Mouse (Mus musculus) layer of hippocampus, adult 2 months (tissue): ENCODE measurements around the gene Smagp. TPM values are rescaled to one million over a fixed set of nuclear protein-coding genes. Genes with fewer than 3 reads are reported as not detected.

Experiments
- DNase-seq, 2 experiments: peaks; one replicate each; pipeline ENCODE4 v3.0.0; 2022; ENCODE audit warnings: low spot score in 2 of 2
- H3K27ac ChIP-seq: fragments of 200-600 bp; 2 replicates; pipeline ENCODE4 v1.8.1; 2022
- H3K4me3 ChIP-seq: fragments of 200-600 bp; 2 replicates; pipeline ENCODE4 v1.8.1; 2022; ENCODE audit warnings: mild to moderate bottlenecking
- CTCF ChIP-seq: fragments of 200-600 bp; conservative IDR thresholded peaks from 2 replicates; pipeline ENCODE4 v1.8.1; 2022; ENCODE audit warnings: antibody characterized with exemption, mild to moderate bottlenecking, moderate library complexity
- total RNA-seq, 2 experiments: library from RNA; stranded (reverse); gene quantifications; 2 replicates each; pipeline ENCODE4 v1.2.3; 2021

Gene Smagp
- total RNA-seq, 2 experiments from 2014 or later: 1.1 to 1.7 TPM

GRCm38 (mm10) chr15:100673585-100674391 is 37.0 kb upstream of the Smagp start:
- no peak overlapping the region; the same call in 1 of the 2 replicates for H3K27ac ChIP-seq
- H3K4me3 ChIP-seq: no peak overlapping the region
- no peak for TF ChIP-seq CTCF
- DNase-seq: no peak

- TF ChIP-seq CTCF: no peak
- H3K4me3 ChIP-seq: no peak overlapping the region
- H3K27ac ChIP-seq: no peak overlapping the region
- no peak for DNase-seq
Observed at GRCm38 (mm10) chr15:100670833-100671232, 34.1 kb upstream of the Smagp start.

- no peak for DNase-seq
Observed at GRCm38 (mm10) chr15:100670004-100670403, 33.3 kb upstream of the Smagp start.

GRCm38 (mm10) chr15:100669337-100669736 is 32.6 kb upstream of the Smagp start, which contains the start of gene Bin2:
Bin2 (minus strand) TSS chr15:100669553.
- TF ChIP-seq CTCF: no peak
- DNase-seq: no peak
- H3K27ac ChIP-seq: no peak within 1 kb of the TSS
- no peak within 1 kb of the TSS for H3K4me3 ChIP-seq

More at GRCm38 (mm10) chr15:100670004-100670403, 33.3 kb upstream of the Smagp start:
- Histone ChIP-seq H3K4me3 (no peak overlapping the region), H3K27ac (no peak overlapping the region)
- no peak for TF ChIP-seq CTCF

GRCm38 (mm10) chr15:100667871-100668545 is 31.3 kb upstream of the Smagp start:
- Histone ChIP-seq H3K4me3 (no peak overlapping the region), H3K27ac (no peak overlapping the region)
- no peak for DNase-seq
- no peak for TF ChIP-seq CTCF

- no peak for DNase-seq
- no peak for TF ChIP-seq CTCF
- H3K4me3 ChIP-seq: no peak overlapping the region
- no peak overlapping the region for H3K27ac ChIP-seq
Observed at GRCm38 (mm10) chr15:100667420-100667819, 30.7 kb upstream of the Smagp start.

- H3K4me3 ChIP-seq: no peak overlapping the region
- DNase-seq: no peak
- no peak for TF ChIP-seq CTCF
- H3K27ac ChIP-seq: no peak overlapping the region
Observed at GRCm38 (mm10) chr15:100666851-100667250, 30.1 kb upstream of the Smagp start.

GRCm38 (mm10) chr15:100666219-100666696 is 29.5 kb upstream of the Smagp start:
- no peak overlapping the region for H3K4me3 ChIP-seq
- no peak overlapping the region for H3K27ac ChIP-seq
- no peak for TF ChIP-seq CTCF
- DNase-seq: no peak

GRCm38 (mm10) chr15:100665411-100666218 is 28.9 kb upstream of the Smagp start:
- Histone ChIP-seq H3K27ac (no peak overlapping the region), H3K4me3 (no peak overlapping the region)
- DNase-seq: no peak
- TF ChIP-seq CTCF: no peak

GRCm38 (mm10) chr15:100664813-100665274 is 28.1 kb upstream of the Smagp start:
- no peak overlapping the region for H3K4me3 ChIP-seq
- DNase-seq: no peak
- TF ChIP-seq CTCF: no peak
- no peak overlapping the region for H3K27ac ChIP-seq

GRCm38 (mm10) chr15:100660805-100661204 is 24.1 kb upstream of the Smagp start:
- TF ChIP-seq CTCF: no peak
- no peak for DNase-seq
- no peak overlapping the region for H3K4me3 ChIP-seq
- H3K27ac ChIP-seq: no peak overlapping the region

- H3K27ac ChIP-seq: no peak overlapping the region
- H3K4me3 ChIP-seq: no peak overlapping the region
- peak in 1 of 2 experiments; percentile 16 for DNase-seq
- no peak for TF ChIP-seq CTCF
Observed at GRCm38 (mm10) chr15:100660306-100660705, 23.6 kb upstream of the Smagp start.

GRCm38 (mm10) chr15:100655201-100655600 is 18.5 kb upstream of the Smagp start:
- no peak overlapping the region for H3K27ac ChIP-seq
- no peak overlapping the region for H3K4me3 ChIP-seq
- DNase-seq: no peak
- TF ChIP-seq CTCF: no peak
